Mouse (Mus musculus) hindbrain, embryonic 14.5 days (tissue): Measurements from ENCODE around the gene Slc2a9. TPM values are rescaled to one million over a fixed set of nuclear protein-coding genes. Genes with fewer than 3 reads are reported as not detected.

Source experiments
- ATAC-seq: fragments of 200-750 bp; cut with Nextera tagmentation; 2 replicates; pipeline ENCODE4 v1.8.0; 2017; ENCODE audit warnings: moderate number of reproducible peaks, mild to moderate bottlenecking, moderate TSS enrichment, moderate library complexity; ENCODE audit not compliant: low FRiP score
- DNase-seq: peaks from one replicate; pipeline ENCODE4 v3.0.0-alpha.2; 2015; ENCODE audit warnings: low spot score
- H3K27ac ChIP-seq: fragments of 300-500 bp; sonication (generic); 2 replicates; pipeline ENCODE4 v1.5.1; 2014; ENCODE audit warnings: mild to moderate bottlenecking, moderate library complexity
- H3K27me3 ChIP-seq: fragments of 300-500 bp; sonication (generic); 2 replicates; pipeline ENCODE4 v1.6.1; 2014; ENCODE audit warnings: mild to moderate bottlenecking, low read length, mixed read lengths; ENCODE audit not compliant: control insufficient read depth, insufficient read depth
- H3K36me3 ChIP-seq: fragments of 300-500 bp; sonication (generic); replicated peaks from 2 replicates; pipeline ENCODE4 v1.6.1; 2014; ENCODE audit not compliant: control insufficient read depth, insufficient read depth
- H3K4me1 ChIP-seq: fragments of 300-500 bp; sonication (generic); replicated peaks from 2 replicates; pipeline ENCODE4 v1.6.1; 2014; ENCODE audit warnings: antibody characterized with exemption, low read length, mixed read lengths; ENCODE audit not compliant: control insufficient read depth, insufficient read depth
- H3K4me2 ChIP-seq: fragments of 300-500 bp; sonication (generic); replicated peaks from 2 replicates; pipeline ENCODE4 v1.6.1; 2014; ENCODE audit warnings: mild to moderate bottlenecking, moderate library complexity
- H3K4me3 ChIP-seq: fragments of 300-500 bp; sonication (generic); replicated peaks from 2 replicates; pipeline ENCODE4 v1.5.1; 2014; ENCODE audit warnings: mild to moderate bottlenecking, low read length
- H3K9ac ChIP-seq: fragments of 300-500 bp; sonication (generic); 2 replicates; pipeline ENCODE4 v1.6.1; 2014
- H3K9me3 ChIP-seq: fragments of 300-500 bp; sonication (generic); 2 replicates; pipeline ENCODE4 v1.6.1; 2016; ENCODE audit warnings: low read length; ENCODE audit not compliant: control insufficient read depth
- whole genome bisulfite sequencing: fragments of 180-500 bp; shearing (Covaris S2); extraction: QIAGEN DNeasy Blood & Tissue Kit; methylation state at CpG from one replicate; pipeline ENCODE4 v1.1.7; 2014; 5-methylcytosine and 5-hydroxymethylcytosine counted together
- polyA plus RNA-seq: library from polyadenylated mRNA; unstranded; fragments of >200 nt; fragmentation: Nextera tagmentation; extraction: Ambion mirVana; gene quantifications from 2 replicates; pipeline ENCODE4 v1.2.1, GENCODE M21; 2014

Slc2a9 gene
- polyA plus RNA-seq, 1 experiment from 2014 or later = 0.27 TPM

GRCm38 (mm10) chr5:38489739-38490138 lies 13.2 kb downstream of the Slc2a9 start:
- Histone ChIP-seq H3K9me3 (no peaks in the 10 kb centered on the region), H3K27me3 (no peaks in the 10 kb centered on the region), H3K9ac (no peak overlapping the region), H3K4me3 (no peak overlapping the region), H3K4me1 (no peaks in the 10 kb centered on the region), H3K4me2 (no peak overlapping the region), H3K27ac (no peak overlapping the region), H3K36me3 (no peaks in the 10 kb centered on the region)
- ATAC-seq (no peak), DNase-seq (no peak)
- WGBS = 91% methylated on average over 4 of the region's 4 CpGs

- H3K36me3 ChIP-seq = no peaks in the 10 kb centered on the region
- no peak overlapping the region for H3K27ac ChIP-seq
- no peak overlapping the region for H3K4me3 ChIP-seq
- WGBS = 82% methylated on average over 20 of the region's 20 CpGs
- no peaks in the 10 kb centered on the region for H3K27me3 ChIP-seq
- DNase-seq (no peak), ATAC-seq (0 out of 2 replicates have a peak, but pooled peaks have one; percentile 44)
- H3K4me2 ChIP-seq = no peak overlapping the region
- no peaks in the 10 kb centered on the region for H3K4me1 ChIP-seq
- H3K9me3 ChIP-seq = no peaks in the 10 kb centered on the region
- H3K9ac ChIP-seq = no peak overlapping the region
Measured at GRCm38 (mm10) chr5:38488673-38489615, 14.0 kb downstream of the Slc2a9 start.

- Histone ChIP-seq H3K4me3 (no peak overlapping the region), H3K27me3 (no peaks in the 10 kb centered on the region), H3K9ac (no peak overlapping the region), H3K36me3 (no peaks in the 10 kb centered on the region), H3K9me3 (no peaks in the 10 kb centered on the region), H3K27ac (no peak overlapping the region), H3K4me2 (no peak overlapping the region), H3K4me1 (no peaks in the 10 kb centered on the region)
- 54% methylated on average over 6 of the region's 6 CpGs for whole genome bisulfite sequencing
- DNase-seq = no peak
- ATAC-seq = no peak
Measured at GRCm38 (mm10) chr5:38488026-38488425, 14.9 kb downstream of the Slc2a9 start.

- ATAC-seq (no peak), DNase-seq (no peak)
- Histone ChIP-seq H3K9ac (no peak overlapping the region), H3K36me3 (no peaks in the 10 kb centered on the region), H3K27ac (no peak overlapping the region), H3K4me2 (no peak overlapping the region), H3K4me1 (no peaks in the 10 kb centered on the region), H3K27me3 (no peaks in the 10 kb centered on the region), H3K9me3 (no peaks in the 10 kb centered on the region), H3K4me3 (no peak overlapping the region)
- WGBS = 77% methylated on average over 4 of the region's 4 CpGs
Measured at GRCm38 (mm10) chr5:38487247-38487646, 15.7 kb downstream of the Slc2a9 start.

GRCm38 (mm10) chr5:38485946-38486345 lies 17.0 kb downstream of the Slc2a9 start:
- Histone ChIP-seq H3K27me3 (no peaks in the 10 kb centered on the region), H3K9ac (no peak overlapping the region), H3K4me3 (no peak overlapping the region), H3K4me2 (no peak overlapping the region), H3K27ac (no peak overlapping the region), H3K4me1 (0 out of 2 replicates have a peak, but pooled peaks cover 2% of the 10 kb centered on the region), H3K36me3 (no peaks in the 10 kb centered on the region), H3K9me3 (no peaks in the 10 kb centered on the region)
- 80% methylated on average over 4 of the region's 4 CpGs for WGBS
- no peak for DNase-seq
- ATAC-seq = no peak

- ATAC-seq = no peak
- Histone ChIP-seq H3K27ac (no peak overlapping the region), H3K27me3 (no peaks in the 10 kb centered on the region), H3K36me3 (no peaks in the 10 kb centered on the region), H3K4me3 (no peak overlapping the region), H3K9me3 (no peaks in the 10 kb centered on the region), H3K9ac (no peak overlapping the region), H3K4me1 (peaks cover 17% of the 10 kb centered on the region), H3K4me2 (no peak overlapping the region)
- DNase-seq = no peak
- WGBS = 76% methylated on average over 7 of the region's 7 CpGs
Measured at GRCm38 (mm10) chr5:38483518-38484110, 19.3 kb downstream of the Slc2a9 start.

- Histone ChIP-seq H3K4me2 (peak overlapping the region; percentile 43), H3K9ac (no peak overlapping the region)
- DNase-seq = no peak
Measured at GRCm38 (mm10) chr5:38480822-38481707, 21.9 kb downstream of the Slc2a9 start.

GRCm38 (mm10) chr5:38479908-38480725 lies 22.8 kb downstream of the Slc2a9 start:
- WGBS = 6% methylated on average over 22 of the region's 22 CpGs
- Histone ChIP-seq H3K4me3 (peak overlapping the region; percentile 12; the same call in 1 of the 2 replicates), H3K9ac (peak overlapping the region; percentile 25; the same call in 1 of the 2 replicates), H3K4me2 (peak overlapping the region; percentile 43), H3K9me3 (no peaks in the 10 kb centered on the region), H3K27me3 (no peaks in the 10 kb centered on the region), H3K36me3 (no peaks in the 10 kb centered on the region), H3K27ac (no peak overlapping the region; the same call in 1 of the 2 replicates), H3K4me1 (peaks cover 17% of the 10 kb centered on the region)
- peak; percentile 43 for DNase-seq
- peak; percentile 67 for ATAC-seq

More at GRCm38 (mm10) chr5:38480822-38481707, 21.9 kb downstream of the Slc2a9 start:
- Histone ChIP-seq H3K27me3 (no peaks in the 10 kb centered on the region), H3K4me1 (peaks cover 17% of the 10 kb centered on the region), H3K9me3 (no peaks in the 10 kb centered on the region), H3K27ac (no peak overlapping the region), H3K4me3 (no peak overlapping the region), H3K36me3 (no peaks in the 10 kb centered on the region)
- ATAC-seq = 0 out of 2 replicates have a peak, but pooled peaks have one; percentile 9
- 70% methylated on average over 10 of the region's 10 CpGs for WGBS
